Mouse (Mus musculus) right cerebral cortex, postnatal 4 days (tissue): Measurements from ENCODE around the gene Dlgap4.

ENCODE experiments used
- DNase-seq: peaks from one replicate; pipeline ENCODE4 v3.0.0-alpha.2; 2022

Dlgap4 gene

DNA sequence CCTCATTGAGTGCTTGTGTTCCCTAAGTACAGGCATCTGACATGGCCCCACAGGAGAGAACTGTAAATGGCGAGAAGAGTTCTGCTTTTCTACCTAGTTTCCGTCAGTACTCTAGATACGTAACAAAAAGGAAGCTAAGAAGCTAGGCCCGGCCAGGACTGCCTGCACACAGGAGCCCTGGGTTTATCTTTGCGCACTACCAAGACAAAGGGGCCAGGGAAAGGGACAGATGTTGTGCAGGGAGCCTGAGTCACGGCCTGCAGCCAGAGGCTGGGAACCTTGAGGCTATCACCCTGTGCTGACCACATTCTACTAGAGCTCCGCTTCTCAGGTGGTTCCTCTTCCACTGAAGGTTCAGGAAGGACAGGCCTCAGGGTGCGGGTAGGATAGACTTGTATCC, 136.2 kb downstream of the Dlgap4 start:
- DNase-seq = no peak

DNA sequence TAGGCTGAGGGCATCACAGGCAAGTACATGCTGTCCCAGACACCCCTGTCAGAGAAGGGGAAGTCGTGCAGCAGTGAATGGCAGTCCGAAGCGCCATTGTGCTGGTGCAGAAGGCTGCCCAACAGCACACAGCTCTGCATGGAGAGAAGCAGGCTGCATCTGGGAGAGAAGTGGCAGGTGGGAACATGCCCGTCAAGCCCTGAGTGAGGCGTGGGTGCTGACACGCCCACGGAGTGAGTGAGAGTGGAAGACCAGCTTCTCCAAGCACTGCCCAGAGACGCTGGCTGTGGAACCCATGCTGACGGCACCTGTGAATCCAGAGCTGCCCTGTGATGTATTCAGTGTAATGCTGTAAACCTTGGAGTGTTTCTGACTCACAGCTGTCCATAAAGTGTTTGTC, 143.4 kb downstream of the Dlgap4 start:
- DNase-seq = no peak

DNA sequence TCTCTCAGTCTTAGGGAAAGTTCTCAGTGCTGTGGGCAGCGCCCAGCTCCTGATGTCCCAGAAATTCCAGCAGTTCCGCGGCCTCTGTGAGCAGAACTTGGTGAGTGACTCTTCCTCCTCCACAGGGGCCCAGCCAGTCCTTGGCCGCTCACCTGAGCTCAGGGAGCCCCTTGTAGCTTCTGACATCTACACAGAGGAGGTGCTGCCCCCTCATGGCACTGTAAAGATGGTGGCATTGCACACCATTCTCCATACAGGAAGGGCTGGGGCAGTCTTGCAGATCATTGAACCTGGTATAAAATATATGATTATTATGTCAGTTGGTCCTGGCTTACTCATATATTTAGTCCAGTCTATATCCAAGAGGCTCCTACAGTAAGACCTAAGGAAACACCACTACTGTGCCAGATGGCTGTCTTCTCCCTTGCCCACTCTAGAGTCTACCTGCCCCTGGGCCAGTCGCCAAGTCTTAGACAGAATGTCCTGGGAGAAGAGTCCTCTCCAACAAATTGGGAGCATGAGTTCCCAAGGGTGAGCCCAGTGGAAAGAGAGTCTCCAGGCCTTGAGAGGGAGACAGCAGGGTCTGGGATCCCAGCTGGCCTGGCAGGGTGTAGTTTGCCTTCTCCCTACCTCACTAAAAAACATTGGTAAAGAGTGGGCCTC, 147.5 kb downstream of the Dlgap4 start:
- no peak for DNase-seq

DNA sequence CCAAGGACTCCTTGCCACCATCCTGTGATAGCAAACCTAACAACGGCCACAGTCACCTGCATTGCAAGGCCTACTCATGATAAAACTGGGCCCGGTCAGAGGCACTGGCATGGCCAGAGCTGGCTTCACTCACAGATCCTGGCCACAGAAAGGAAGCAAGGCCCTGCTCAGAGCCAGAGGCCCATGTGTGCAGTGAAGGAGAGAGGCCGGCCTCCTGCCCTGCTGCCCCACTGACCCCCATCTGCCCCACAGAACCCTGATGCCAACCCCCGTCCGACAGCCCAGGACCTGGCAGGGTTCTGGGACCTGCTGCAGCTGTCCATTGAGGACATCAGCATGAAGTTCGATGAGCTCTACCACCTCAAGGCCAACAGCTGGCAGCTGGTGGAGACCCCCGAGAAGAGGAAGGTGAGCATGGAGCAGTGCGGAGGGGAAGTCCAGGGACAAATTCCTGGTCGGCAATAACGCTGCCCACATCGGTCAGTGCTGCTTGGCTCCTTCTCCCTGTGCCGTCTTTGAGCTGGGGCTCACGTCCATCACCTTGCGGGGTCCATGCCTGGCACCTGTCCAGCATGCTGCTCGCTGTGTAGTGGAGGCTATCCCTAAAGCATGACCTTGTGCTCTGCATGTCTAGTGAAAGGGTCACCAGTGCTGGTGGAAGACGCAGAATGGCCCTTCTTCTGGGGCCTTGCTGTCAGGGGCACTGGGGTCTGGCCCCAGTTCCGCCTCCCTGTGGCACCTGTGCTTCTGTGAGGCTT, 148.2 kb downstream of the Dlgap4 start:
- no peak for DNase-seq

DNA sequence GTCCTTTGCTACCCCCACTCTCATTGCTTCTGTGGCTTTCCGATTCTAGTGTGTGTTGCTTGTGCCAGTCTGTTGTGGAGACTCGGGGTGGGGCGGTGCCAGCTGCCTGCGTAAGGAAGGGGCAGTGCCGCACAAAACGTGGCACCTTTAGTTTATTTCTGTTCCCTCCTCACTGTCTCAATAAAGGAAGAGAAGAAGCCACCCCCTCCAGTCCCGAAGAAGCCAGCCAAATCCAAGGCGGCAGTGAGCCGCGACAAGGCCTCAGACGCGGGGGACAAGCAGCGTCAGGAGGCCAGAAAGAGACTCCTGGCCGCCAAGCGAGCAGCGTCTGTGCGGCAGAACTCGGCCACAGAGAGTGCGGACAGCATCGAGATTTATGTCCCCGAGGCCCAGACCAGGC, 149.0 kb downstream of the Dlgap4 start:
- DNase-seq = no peak

DNA sequence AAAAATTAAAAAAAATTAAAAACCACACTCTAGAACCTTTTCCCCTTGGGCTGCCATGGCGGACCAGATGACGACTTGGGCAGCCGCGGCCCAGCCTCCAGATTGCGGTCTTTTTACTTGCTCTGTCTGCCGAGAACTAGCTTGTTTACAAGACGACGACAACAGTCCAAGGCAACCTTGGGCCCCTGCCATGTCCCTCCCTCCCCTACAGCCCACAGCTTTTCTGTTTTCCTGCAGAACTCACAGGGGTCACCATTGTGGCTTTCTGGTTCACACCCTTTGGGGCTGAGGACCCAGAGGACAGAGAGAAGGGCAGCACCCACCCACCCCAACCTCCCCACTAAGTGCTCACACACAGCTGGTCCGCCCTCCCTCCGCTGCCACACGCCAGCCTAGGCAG, 149.6 kb downstream of the Dlgap4 start:
- peak; percentile 39 for DNase-seq

DNA sequence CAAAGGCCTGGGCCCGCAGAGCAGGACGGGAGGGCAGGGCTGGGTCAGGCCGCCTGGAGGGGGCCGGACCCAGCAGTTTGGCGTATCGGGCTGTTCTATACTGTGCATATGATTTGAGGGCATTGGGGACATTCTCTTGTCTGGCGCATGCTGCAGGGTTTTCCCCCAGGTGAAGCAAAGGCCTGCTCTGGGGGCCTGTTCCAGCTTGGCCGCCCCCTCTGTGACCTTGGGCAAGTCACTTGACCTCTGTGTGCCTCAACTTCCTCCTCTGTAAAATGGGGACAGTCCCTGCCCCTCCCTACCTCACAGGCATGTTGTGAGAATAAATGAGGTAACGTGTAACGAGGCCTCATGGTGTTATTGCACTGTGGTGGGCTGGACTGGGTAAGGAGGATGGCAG, 150.5 kb downstream of the Dlgap4 start:
- no peak for DNase-seq

DNA sequence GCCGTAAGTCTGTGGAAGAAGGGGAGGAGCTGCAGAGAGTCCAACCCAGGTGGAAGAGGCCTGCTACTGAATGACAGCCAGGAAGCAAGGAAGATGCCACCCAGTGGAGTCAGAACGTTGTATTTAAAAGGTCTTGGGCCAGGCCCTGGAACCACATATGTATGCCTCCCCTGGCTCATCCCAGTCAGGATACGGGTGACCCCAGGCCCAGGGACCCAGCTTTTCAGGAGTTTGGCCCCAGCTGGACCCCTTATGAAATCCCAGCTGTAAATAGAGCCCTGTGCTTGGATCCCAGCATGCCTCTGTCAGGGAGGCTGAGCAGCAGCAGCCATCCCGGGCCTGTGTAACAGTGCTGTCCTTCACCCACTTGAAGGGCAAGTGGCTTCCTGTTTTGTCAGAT, 151.2 kb downstream of the Dlgap4 start:
- DNase-seq = no peak

DNA sequence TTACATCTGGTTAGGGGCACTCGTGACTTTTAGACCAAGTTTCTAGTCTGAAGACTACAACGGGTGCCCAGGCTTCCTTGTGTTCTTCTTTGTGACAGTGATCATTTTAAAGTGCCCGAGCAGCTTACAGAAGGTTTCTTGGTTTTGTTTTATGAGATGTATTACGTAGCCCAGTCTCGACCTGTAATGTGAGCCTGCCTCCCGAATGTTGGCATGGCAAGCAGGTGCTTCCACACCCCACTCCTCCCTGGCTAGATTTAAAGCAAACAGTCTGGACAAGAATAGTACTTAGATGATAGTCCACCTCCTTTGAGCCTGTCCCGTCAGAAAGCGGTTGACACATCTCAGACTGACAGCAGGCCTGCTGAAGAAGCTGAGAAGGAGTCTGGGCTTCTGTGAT, 152.1 kb downstream of the Dlgap4 start:
- DNase-seq = no peak

DNA sequence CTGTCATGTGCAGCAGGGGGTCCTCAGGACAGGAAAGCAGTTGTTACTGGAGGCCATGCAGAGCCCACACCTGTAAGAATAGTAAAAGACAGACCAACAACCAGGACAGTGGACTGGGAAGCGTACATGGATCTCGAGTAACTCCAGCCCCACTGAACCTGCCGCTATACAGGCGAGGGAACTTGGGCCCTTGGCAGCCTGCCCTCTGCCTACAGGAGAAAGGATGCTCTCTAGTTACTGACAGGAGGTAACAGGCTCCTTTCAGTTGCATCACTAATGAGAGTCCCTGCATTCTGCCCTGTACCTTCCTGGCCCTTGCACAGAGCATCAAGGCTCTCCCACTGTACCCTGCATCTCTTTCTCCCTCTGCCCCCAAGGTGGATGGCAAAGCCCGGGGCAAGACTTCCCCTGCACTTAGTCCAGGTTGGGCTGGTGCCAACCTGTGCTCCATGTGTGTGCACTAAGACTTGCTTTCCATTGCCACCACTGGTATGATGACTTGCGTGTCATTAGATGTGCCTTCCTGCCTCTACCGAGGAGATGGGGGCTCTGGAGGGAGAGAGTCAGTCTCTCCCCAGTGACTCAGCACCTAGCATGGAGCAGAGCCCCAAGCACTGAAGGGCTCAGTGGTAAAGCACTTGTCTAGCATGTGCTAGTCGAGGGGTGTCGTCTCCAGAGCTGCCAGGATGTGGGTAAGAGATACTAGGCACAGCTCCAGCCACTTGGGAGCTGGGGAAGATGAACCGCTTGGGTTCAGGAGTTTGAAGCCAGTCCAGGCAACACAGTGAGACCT, 152.9 kb downstream of the Dlgap4 start:
- DNase-seq = no peak

DNA sequence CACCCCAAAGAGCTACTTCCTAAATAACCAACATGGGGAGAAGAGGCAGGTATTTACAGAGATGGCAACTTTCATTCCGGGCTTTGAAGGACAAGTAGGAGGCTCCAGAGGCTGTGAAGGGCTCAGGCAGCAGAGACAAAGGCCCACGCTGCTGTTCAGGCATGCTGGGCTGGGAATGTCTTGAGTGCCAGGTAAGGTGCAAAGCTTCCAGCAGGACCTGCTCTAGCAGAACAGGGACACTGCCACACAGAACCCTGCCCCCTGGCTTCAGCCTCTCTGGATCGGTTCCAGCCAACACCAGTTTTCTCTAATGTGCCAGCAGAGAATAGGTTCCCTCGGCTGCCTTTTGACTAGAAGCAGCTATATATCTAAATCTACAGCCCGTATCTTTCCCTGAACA, 153.6 kb downstream of the Dlgap4 start:
- no peak for DNase-seq

DNA sequence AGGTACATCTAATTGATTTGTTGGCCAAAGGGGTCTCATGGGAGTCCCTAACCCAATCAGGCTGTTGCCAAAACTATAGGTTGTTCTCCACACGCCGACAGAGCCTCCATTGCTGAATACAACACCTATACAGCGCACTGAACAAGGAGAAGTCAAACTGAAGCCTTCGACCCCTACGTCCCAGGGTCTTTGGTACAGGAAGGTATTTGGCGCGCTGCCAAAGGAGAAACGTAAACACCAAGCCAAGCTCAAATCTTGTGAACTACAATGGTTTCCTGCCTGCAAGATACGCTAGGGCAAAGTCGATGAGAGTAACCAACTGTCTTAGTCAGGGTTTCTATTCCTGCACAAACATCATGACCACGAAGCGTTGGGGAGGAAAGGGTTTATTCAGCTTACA, 155.8 kb downstream of the Dlgap4 start:
- no peak for DNase-seq

DNA sequence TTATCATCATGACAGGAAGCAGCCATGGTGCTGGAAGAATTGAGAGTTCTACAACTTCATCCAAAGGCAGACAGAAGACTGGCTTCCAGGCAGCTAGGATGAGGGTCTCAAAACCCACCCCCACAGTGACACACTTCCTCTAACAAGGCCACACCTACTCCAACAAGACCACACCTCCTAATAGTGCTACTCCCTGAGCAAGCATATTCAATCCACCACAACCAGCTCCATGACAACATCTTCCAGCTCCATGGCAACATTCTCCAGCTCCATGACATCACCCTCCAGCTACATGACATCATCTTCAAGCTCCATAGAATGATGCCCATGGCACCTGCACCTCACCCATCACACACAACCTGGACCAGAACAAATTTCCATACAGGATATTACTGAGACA, 160.0 kb downstream of the Dlgap4 start:
- DNase-seq = no peak

DNA sequence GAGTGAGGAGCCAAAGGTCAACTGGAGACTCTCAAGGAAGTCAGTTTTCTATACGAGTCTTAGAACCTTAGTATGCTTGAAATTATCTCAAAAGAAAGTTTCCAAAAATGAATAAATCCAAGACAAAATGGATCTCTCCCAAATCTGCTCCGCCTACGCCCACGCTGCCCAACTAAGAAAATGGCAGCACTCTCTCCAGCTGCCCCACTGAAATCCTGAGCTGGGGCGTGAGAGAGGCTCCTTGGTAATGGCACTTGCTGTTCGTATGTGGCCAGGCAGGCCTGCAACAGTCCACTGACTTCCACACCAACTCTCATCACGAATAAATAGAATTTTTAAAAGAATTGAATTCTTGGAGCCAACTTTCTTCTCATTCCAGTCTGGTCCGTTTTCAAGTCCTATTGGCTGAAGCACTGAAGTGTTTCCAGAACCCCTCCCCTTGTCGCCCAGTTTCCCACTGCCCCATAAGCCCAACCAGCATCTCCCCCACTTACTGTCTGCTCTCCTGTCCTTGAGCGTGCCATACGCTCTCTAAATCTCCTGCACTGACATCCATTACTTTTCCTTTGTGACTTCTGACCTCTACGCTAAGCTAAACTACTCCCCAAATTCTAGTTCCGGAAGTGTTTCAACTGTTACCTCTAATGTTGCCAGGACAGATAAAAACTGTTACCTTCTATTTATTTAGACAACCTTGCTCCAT, 160.7 kb downstream of the Dlgap4 start:
- no peak for DNase-seq

DNA sequence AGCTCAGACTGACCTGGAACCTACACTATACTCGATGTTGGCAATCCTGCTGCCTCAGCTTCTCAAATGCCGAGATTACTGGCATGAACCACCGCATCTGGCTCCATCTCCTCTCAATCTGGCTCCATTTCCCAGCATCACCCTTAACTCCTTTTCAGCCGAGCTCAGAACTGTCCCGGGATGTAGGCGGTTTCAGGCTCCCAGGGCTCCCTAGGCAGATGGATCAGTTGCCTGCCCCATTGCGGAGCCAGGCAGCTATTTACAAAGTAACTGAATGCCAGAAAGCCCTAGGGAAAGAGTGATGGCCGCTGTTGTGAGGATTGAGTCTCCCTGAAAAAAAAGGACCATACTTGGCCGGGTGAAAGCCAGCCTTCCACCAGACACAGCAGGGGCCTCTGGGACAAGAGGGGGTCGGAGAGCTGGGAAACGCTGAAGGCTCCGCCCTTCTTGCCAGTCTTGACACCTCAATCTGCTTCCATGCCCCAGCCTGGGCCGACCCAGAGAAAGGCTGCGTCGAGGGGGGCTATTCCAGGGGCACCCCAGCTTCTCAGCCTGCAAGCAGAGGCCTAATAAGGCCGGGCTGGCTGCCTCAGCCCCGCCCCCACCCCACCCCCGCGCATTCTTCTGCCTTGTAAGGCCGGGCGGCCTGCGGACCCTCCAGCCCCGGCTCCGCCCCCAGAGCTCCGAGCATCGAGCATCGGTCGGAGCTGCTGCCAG, 161.4 kb downstream of the Dlgap4 start, which contains the start of gene Myl9:
TSS of gene Myl9 (plus strand) at position 683 of the 717 bp plus-strand sequence.
- no peak for DNase-seq

DNA sequence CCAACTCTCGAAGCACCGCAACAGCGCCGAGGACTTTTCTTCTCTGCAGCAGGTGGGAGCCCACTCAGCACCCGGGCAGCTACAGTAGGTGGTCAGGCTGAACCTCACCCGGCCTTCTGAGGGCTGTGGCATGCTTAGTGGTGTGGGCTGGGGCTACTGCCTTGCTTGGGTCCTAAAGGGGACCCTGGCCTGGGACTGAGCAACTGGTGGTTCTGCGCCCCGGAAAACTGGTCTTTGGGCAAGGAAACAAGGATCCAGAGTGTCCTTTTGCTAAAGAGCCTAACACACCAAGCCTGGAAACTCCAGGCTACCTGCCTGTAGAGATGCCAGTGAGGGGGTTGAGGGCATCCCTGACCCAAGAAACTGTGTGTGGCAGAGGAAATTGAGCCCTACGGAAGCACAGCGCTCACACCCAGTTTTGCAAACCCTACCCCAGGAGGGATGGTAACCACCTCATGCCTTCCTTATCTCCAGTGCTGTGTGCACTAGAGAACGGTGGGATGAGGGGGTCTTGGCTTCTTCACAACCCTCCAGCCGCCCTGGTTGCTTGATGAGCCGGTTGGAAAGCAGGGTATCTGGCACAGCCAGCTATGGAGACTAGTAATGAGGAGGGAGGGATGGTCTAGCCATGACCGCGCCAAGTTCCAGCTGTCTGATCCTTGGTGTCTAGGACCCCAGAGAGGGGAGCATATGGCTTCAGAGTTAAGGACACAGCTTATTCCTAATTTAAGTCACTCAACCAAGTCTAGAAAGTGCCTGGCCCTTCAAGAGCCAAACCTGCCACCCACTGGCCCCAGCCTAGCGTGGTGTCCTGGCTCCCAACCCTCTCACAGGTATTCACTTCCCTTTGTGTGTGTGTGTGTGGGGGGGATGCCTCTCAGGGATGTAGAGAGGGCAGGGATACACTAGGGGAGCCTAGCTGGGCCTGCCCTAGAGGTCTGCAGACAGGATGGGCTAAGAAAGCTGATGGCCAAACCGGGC, 162.2 kb downstream of the Dlgap4 start:
- DNase-seq = no peak

DNA sequence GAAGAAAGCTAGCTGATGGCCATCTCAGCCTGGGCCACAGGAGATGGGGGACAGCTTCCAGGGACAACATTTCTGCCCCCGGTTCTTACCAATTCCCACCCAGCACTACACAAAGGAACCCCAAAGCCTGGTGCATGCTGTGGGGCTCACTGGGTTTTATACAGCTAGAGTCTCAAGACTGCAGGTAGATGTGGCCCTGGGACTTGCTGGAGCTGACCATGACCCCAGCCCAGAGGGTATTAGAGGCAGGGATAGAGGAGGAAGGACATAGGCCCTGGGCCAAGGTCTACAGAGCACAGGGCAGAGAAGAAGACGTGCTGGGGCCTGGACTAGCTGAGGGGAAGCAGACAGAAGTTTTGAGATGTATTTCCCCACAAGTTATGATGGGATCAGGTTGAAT, 163.4 kb downstream of the Dlgap4 start:
- no peak for DNase-seq

DNA sequence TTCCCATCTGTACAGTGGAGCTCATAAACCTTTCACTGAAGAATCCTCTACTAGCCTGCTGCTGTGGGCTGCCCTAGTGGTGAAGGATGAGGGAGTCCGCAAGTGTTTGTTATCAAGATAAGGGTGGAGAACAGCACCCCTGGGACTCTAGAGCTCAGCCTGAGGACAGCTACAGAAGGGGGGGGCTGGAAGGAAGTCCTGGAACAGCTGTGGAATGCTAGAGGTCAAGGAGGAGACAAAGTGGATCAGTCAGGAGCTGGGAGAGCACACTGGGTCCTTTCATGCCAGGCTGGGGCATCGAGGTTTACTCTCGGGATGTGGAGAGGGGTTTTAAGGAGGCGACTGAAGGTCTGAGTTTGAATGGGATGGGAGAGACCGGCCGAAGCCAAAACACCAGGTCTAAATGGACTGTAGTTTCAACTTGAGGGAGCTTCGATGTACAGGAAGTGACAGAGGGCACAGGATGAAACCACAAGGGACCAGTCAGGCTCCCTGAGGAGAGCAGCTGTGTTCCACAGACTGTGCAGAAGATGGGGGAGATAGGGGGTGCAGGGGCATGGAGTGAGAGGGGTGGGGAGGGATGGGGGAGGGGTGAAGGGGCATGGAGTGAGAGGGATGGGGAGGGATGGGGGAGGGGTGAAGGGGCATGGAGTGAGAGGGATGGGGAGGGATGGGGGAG, 164.0 kb downstream of the Dlgap4 start:
- DNase-seq = no peak

DNA sequence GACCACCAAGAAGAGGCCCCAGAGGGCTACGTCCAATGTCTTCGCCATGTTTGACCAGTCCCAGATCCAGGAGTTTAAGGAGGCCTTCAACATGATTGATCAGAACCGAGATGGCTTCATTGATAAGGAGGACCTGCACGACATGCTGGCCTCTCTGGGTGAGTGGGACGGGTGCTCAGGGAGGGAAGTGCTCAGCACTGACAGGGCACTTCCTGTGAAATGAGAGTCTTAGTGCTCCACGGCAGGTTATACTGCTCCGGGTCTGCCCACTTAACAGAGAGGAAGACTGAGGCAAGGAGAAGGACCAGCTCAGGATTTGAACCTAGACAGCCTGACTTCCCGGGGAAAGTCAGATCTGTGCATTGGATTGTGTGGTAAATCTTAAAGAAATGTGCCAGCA, 165.1 kb downstream of the Dlgap4 start:
- no peak for DNase-seq

DNA sequence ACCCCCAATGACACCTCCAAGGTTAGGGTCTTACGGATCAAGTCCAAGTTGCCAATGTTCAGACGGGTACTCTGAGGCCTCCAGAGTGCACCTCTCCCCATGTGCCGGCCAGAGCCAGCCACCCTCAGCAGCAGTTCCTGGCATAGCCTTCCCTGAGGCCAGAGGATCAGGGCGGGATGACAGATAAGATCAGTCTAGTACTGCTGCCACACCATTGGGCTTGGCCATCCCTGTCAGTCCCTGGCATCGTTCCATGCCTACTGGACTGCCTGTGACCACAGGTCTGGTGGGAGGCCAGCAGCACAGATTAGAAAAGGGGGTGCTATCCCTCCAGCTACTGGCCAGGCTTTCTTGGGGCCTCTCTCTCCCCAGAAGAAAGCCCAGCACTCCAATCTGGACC, 165.5 kb downstream of the Dlgap4 start:
- DNase-seq = no peak

DNA sequence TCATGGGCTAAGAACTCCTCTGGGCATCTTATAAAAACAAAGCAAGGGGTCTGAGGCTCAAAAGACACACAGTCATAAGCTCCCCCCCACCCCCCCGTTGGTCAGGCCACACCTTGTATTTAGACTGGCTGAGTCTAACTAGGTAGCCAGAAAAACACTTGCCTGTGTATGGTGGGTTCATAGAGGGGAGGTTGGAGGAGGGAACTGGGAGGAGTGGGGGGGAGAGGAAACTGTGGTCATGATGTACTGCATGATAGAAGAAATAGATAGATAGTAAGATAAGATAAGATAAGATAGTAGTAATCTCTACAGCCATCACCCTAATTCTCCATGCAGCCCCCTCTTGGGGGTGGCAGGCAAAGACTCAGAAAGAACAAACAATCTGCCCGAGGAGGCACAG, 166.0 kb downstream of the Dlgap4 start:
- no peak for DNase-seq
